Mouse (Mus musculus) v-Abl transformed pro-B cells (cell line): ENCODE measurements around the gene Rap1gap2.

Source experiments
- in situ Hi-C, 2 experiments: fragments of 400-800 bp; cut with MboI; formaldehyde crosslinking; loops; one replicate each; pipeline ENCODE4 v1.15.1; 2025; ENCODE audit not compliant: unreplicated experiment in 2 of 2

Rap1gap2 gene

DNA sequence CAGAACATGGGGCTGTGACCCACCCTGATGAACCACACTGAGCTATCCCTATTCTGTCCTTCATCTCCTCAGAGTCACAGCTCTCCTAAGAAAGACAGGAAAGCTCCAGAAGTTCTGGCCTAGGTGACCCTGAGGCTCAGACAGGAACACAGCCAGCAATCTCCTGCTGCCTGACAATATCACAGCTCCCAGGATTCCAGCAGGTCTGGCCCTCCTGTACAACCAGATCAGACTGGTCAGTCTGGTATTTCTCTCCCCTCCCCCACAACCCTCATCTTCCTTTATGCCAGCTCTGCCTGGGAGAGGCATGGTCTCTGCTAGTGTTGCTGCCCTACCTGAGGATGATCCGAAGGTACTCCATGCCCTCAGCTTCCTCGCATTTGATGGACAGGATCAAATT, 175.3 kb downstream of the Rap1gap2 start:
- in situ Hi-C loops = no loop called here

DNA sequence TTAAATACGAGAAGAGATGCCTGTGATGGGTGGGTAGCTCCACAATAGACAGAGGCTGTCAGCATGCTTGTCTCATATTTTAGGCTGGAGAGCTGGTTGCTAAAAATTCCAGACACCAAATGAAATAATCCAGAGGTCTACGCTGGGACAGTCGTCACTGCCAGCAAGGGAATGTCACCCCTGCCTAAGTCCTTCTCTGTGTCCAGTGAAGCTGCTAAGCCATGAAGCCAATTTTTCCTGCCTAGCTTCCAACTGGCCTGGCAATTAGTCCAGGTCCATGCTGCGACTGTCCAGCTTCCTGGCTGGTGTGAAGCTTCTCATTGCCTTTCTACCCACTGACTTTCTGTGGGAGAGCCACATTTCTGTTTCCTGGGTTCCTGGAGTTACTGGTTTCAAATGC, 177.7 kb downstream of the Rap1gap2 start:
- in situ Hi-C loops = no loop called here

DNA sequence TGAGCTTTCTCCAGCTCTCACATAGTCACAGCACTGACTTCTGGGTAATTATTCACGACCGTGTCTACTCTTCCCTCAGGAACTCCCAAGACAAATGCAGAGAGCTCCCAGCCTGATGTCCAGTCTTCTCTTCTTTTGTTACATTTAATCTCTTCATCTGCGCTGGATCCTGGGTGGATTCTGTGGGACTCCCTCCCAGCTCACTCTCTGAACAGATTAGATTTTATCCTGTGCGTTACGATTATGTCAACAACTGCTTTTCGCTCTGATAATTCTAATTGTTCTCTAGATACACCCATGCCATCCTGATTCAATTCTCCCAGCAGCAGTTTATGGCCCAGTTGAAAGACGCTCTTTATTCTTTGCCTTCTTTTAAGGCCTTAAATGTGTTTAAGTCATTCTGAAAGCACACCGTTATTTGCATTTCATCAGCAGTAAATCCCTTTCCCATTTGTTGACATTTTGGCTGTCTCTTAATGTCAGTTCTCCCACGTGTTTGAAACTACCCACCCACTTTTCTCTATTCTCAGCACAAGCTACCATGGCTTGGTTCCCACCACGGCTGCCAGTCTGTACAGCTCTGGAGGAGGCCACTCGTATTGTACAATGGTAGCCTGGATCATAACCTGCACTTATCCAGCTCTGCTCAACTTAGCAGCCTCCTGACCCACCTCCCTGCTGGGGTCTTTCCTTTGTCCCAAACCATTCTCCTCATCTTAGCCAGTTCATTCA, 180.8 kb downstream of the Rap1gap2 start:
- in situ Hi-C loops = no loop called here

DNA sequence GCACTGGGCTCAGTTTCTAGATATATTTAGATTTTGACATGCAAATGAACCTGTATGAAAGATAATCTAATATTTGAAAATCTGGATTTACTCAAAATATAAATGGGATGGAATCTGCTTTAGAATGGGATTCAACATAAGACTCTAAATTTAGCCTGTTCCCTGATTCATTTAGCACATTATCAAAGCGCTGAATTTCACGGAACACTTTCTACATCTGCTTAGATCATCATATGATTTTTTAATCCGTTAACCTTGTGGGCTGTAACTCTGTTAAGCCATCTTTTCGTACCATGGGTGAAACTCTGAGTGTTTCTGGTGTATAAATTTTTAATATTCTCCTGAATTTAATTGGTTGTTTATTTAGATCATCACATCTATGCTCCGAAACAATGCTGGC, 184.4 kb downstream of the Rap1gap2 start:
- in situ Hi-C loops = no loop called here

DNA sequence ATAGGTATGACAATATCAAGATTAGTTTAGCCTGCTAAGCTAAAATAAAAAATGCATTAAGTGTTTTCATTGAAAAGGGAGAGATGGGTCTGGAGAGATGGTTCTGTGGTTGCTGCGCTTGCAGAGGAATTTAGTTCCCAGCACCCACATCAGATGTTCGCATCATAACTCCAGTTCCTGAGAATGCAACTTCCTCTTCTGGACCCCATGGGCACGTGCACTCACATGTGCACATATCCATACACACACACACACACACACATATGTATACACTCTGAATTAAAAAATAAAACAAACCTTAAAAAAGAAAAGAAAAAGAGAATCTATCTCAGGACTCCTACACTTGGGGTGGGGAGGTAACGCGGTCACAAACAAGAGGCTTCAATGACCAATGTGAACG, 188.7 kb downstream of the Rap1gap2 start:
- in situ Hi-C loops = no loop called here

DNA sequence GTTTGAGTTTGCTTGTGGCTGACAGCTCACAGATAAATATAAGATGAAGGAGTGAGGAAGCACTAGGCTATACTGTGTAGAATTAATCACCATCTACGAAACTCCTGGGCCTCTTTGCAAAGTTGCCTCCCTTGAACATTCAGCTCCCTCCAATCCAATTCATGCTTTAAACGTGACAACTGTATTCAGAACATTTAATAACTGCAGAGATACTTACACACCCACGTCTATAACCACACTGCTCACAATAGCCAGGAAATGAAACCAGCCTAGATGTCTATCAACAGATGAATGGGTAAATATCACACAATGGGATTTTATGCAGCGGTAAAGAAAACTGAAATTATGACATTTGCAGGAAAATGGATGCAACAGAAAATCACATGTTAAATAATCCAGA, 189.6 kb downstream of the Rap1gap2 start:
- in situ Hi-C loops = no loop called here

DNA sequence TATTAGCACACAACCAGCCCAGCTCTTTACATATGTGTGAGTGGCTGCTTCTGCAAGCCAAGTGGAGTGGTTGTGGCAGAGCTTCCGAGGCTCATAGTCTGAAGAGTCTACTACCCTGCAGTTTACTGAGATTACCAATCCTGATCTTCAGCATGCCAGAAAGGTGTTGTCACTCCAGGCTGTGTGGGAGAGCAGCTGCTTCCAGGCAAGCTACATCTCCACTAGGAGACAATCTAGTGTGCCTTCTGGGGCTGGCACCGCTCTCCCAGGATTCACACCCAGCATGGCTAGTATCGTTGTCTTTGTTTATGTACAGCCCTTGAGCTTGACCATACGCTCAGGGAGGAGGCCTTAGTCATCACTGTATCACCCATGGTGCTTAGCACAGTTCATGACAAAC, 191.1 kb downstream of the Rap1gap2 start:
- in situ Hi-C loops = no loop called here

DNA sequence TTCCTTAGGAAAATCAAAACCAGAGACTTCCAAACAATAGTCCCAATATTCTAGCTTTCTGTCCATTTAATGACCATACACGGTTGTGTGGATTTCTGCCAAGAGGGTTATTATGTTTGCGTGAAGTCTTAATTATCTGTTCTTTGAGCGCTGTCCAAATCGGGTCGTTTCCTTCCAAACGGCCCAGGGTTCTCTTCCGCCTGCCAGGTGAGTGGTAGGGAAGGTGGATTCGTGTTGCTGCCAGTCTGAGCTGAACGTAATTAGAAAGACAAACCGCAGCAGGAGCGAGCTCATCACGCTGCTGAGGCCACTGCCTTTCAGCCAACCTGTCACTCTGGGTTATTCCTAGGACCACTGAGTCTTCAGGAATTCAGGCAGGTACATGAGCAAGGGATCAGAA, 195.0 kb downstream of the Rap1gap2 start:
- in situ Hi-C loops = no loop called here

DNA sequence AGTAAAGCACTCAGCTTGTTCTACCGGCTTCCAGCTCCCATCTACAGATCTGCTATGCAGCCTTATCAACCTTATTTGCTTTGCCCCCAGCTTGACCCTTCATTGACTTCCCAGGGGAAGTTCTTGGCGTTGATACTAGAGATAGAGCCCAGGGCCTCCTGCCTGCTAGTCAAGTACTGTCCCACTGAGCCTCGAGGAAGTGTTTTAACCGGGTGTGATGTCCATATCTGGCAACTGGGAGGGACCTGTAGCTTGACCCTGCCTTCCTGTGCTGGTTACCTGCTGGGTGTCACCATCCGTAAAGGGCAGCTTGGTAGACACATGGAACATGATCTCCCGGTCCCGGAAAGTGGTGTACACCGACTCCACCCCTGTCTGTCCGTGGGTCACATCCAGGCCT, 196.6 kb downstream of the Rap1gap2 start:
- in situ Hi-C loops = no loop called here

DNA sequence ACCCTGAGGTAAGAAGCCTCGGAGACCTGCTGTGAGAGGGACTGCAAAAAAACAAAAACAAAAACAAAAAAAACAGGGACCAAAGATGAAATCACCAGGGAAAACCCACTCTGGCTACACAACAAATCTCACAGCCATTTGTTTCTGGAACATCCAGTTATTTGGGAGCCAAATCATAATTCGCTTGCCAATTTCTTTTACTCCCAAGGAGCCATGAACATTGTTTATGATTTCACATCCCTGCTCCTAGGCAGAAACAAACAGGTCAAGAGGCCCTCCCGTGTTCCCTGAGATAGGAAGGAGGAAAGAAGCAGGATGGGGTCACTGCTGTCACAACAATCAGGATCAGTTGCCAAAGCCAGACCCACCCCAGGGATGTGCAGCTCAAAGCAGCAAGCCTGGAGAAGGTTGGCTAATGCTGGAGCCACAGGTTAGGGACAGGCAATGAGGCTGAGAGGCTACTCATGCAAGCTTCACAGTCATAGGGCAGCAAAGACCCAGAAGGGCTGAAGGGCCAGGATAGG, 197.2 kb downstream of the Rap1gap2 start:
- in situ Hi-C loops = no loop called here

DNA sequence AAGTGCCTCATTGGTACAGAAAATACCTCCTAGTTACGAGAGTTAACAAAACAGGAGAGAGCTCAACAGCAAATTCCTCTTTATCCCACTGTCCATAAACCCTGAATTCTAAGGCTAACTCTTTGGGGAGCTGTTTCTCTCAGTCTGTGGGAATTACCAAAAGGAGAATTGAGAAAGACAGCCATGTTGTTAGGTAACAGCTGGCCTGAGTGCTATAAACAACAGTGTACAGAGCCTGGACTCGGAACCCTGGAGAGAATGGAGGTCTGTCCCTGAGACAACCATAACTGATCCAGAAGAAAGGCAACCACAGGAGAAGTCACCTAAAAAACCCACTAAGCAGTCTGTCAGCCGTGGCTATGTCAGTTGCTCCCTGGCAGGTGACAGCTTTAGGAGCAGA, 198.3 kb downstream of the Rap1gap2 start:
- in situ Hi-C loops = no loop called here

DNA sequence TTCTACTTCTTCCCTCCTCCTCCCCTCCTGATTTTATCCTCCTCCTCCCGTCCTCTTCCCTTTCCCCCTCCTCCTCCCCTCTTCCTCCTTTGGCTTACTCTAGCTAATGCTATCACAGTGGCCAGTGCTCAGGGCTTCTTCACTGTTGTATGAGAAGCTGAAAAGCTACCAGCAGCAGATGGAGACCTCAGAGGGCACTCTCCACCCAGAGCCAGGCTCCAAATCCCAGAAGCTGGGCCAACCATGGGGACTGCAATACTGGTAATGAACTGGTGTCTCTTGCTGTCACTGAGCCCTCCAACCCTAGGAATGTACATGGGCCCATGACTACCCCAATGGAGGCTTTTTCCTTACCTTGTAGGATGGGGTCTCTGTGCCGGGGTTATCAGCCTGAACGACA, 198.8 kb downstream of the Rap1gap2 start:
- in situ Hi-C loops = no loop called here

DNA sequence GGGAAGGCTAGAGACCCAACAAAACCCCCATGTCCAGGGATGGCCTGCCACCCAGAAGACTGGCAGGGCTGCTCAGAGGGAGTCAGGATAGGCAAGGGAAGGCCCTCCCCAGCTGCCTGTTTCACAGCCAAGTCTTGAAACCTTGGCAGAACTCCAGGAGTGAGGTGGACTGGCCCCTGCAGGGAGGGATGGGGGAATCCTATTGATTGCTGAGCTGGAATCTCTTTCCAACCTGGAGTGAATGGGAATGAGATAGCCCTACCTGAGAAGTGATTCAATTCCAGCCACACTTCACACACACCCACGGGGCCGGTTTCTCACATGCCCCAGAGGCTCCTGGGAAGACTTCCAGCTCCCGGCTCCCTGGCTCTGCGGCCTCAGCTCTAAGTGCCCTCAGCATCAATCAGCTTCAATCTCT, 200.9 kb downstream of the Rap1gap2 start:
- in situ Hi-C loops = loop anchor here in 1 of 2 experiments (10.0 kb wide), 1 partner anchor 115 kb away; no protein-coding TSS in a partner anchor

DNA sequence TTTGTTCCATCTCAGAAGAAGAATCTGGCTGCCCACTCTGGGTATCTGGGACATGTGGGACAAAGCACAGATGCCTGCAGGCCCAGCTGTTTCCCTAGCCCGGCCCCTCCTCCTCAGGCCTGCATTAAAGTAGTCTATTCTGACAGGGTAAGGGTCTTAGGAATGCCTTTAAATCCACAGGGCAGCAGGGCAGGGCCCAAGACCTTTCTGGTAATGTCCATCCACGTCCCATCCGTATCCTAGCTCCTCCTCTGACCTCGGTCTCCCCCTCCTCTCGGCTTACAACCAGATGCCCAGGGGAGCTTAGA, 201.3 kb downstream of the Rap1gap2 start:
- in situ Hi-C loops = loop anchor here in 1 of 2 experiments (10.0 kb wide), 1 partner anchor 115 kb away; no protein-coding TSS in a partner anchor

DNA sequence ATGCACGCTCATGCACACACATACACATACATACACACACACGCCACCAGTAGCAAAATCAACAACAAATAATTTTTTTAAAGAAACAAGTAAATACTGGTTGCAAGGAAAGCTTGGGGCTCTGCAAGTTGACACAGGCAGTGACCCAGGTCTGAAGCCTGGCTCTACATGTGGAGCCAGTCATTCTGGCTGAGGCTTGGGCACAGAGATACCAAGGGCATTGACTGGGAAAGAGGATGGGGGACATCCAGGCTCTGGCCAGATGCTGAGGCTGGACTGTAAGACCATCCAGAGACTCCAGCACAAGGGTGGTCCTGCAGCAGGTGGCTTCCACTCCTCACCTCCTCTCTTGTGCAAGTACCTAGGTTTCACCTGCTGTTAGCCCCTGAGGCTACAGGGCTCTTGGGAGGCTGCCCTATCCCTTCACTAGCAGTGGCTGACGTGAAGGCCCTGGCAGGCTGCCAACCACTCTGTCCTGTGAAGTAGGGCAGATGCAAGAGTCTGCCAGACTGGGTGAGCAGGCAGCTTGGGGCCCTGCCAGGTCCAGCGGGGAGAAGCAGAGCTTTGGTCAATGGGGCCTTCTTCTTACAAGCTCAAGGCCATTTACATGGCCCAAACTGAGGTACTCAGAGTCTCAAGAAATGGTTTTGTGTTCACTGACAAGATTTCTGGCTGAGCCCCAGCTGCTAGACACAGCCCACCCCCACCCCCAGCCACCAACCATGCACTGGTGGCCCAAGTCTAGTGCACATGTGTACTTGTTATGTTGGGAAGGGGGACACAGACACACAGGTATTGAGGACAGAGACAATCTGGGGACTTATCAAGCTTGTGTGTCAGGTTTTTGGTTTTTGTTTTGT, 201.9 kb downstream of the Rap1gap2 start:
- in situ Hi-C loops = loop anchor here in 1 of 2 experiments (10.0 kb wide), 1 partner anchor 116 kb away; no protein-coding TSS in a partner anchor

DNA sequence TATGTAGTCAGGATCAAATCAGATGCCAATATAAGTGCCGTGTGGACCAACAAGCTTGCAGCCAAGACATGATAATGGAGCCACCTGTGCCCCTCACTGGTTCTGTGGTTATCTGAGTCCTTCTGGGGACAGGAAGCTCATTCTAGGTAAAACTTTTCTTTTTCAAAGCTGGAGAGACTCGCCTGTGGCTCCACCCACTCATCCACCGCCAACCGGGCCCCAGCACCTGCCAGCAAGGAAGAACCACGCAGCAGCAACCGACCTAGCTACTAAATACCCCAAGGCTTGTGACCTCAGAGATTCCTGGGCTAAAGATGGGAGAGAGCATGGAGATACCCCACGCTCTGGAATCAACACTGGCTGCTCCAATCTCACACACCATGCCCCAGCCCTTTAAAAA, 205.5 kb downstream of the Rap1gap2 start:
- in situ Hi-C loops = loop anchor here in 1 of 2 experiments (10.0 kb wide), 1 partner anchor 120 kb away; no protein-coding TSS in a partner anchor

DNA sequence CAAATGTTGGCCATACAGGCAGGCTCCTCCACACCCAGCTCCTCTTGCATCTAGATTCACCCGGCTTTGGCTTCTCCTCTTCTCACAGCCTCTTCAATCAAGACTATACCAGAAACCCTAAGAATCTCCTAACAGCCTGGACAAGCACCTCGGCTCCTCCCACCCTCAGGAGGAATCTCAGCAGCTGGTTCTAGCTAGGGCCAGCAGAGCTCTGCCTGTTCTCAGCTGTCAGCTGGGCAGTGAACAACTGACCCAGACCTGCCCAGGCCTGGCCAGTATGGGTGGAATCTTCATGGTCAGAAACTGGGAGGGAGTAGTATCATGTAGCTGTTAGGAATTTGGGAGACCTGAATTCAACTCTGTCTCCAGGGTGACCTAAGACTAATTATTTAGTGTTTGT, 206.5 kb downstream of the Rap1gap2 start:
- in situ Hi-C loops = loop anchor here in 1 of 2 experiments (10.0 kb wide), 1 partner anchor 121 kb away; no protein-coding TSS in a partner anchor

DNA sequence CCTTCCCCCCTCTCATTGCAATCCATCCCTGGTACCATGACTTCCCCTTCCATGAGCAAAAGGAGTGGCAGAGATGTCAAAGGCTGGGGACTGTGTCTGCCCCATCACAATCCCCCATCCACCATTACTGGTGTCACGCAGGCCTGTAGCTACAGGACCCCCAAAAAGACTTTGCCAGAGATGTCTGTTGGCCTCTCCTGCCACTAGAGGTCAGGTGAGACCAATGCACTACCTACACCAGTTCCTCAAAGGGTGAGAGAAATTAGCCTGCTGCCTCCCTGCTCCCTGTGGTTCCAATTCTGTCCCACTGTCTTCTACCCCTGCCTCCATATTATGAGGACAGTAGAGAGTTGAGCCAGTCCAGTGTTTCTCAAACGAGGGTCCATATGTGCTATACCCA, 208.6 kb downstream of the Rap1gap2 start:
- in situ Hi-C loops = loop anchor here in 1 of 2 experiments (10.0 kb wide), 1 partner anchor 123 kb away; no protein-coding TSS in a partner anchor

DNA sequence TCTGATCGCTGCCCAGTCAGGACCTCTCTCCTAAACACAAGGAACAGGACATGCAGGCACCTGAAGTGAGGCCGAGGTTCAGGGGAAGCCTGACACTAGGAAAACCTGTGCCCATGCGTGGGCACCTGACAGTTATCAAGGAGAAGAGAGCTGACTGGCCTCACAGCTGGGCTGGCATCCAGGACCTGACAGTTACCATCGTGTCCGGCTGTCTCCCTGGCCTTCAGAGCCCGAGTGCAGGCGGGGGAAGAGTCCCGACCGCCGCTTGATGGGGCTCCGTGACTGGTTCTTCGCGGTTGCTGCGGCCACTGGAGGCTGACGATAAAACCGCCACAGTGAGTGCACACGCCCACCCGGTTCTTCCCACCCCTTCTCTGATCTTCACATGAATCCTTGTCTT, 215.1 kb downstream of the Rap1gap2 start:
- in situ Hi-C loops = loop anchor here in 1 of 2 experiments (25.0 kb wide), 1 partner anchor 1883 kb away; no protein-coding TSS in a partner anchor

DNA sequence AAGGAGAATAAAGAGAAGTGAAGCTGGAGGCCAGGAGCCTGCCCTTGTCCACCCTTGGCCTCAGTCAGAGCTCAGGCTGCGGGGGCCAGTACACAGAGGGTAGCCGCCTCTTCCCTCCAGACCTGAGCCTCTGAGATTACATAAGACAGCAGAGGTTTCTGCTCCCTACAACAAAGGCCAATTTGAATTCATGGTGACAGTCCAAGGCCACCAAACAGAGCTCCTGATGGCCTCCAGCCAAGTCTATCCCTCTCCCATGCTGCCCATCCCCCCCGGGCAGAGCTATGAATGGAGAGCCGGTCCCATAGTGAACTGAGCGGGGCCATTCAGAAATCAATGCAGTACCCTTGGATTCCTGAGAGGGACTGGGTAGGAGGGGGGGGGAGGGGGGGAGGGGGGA, 217.2 kb downstream of the Rap1gap2 start:
- in situ Hi-C loops = loop anchor here in 1 of 2 experiments (25.0 kb wide), 1 partner anchor 1881 kb away; no protein-coding TSS in a partner anchor

DNA sequence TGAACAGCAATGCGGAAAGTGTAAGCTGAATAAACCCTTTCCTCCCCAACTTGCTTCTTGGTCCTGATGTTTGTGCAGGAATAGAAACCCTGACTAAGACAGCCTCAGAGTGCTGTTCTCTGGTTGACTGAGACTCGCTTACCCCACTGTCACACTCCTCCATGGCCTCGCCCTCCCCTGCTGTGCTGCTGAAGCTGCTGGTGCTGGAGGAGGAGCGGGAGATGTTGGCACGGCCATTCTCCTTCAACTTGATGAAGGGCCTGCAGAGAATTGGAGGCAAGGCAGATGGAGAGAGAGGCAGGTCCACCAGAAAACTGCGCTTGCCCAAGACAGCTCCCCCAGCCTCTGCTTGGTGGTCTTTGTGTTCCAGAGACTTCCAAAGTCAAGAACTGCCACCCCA, 217.8 kb downstream of the Rap1gap2 start:
- in situ Hi-C loops = loop anchor here in 1 of 2 experiments (25.0 kb wide), 1 partner anchor 1881 kb away; no protein-coding TSS in a partner anchor
